Mouse (Mus musculus) heart, embryonic 14.5 days (tissue): ENCODE results near the gene Dpf1. TPM values are rescaled to one million over a fixed set of nuclear protein-coding genes. Genes with fewer than 3 reads are reported as not detected.
A peak's percentile ranks its signal among the peaks of the same experiment; 100 is the strongest.

Experiments
- ATAC-seq: fragments of 200-750 bp; cut with Nextera tagmentation; 2 replicates; pipeline ENCODE4 v1.8.0; 2017; ENCODE audit warnings: low read depth, moderate TSS enrichment; ENCODE audit not compliant: insufficient number of reproducible peaks, insufficient read depth, low FRiP score
- H3K27ac ChIP-seq, 2 experiments: fragments of 200-500 bp in 1 of 2; fragments of 300-500 bp in 1 of 2; sonication (generic) in 1 of 2; replicated peaks in 1 of 2; 2 replicates each; pipeline ENCODE4 v1.5.1; 2012 to 2014; ENCODE audit warnings: low read depth in 2 of 2, low read length in 2 of 2, control low read depth in 1 of 2, mild to moderate bottlenecking in 1 of 2, mixed read lengths in 1 of 2; ENCODE audit not compliant: control insufficient read depth in 1 of 2, insufficient read depth in 1 of 2
- H3K27me3 ChIP-seq: fragments of 300-500 bp; sonication (generic); 2 replicates; pipeline ENCODE4 v1.6.1; 2014; ENCODE audit warnings: mild to moderate bottlenecking, low read length, control low read depth; ENCODE audit not compliant: control insufficient read depth, insufficient read depth
- H3K36me3 ChIP-seq: fragments of 300-500 bp; sonication (generic); 2 replicates; pipeline ENCODE4 v1.6.1; 2014; ENCODE audit warnings: mild to moderate bottlenecking, control low read depth, low read length, mixed read lengths; ENCODE audit not compliant: control insufficient read depth, insufficient read depth
- H3K4me1 ChIP-seq, 2 experiments: fragments of 200-500 bp in 1 of 2; fragments of 300-500 bp in 1 of 2; sonication (generic) in 1 of 2; 2 replicates each; pipeline ENCODE4 v1.6.1; 2012 to 2014; ENCODE audit warnings: low read length in 2 of 2, control low read depth in 1 of 2, mixed read lengths in 1 of 2; ENCODE audit not compliant: control insufficient read depth in 2 of 2, insufficient read depth in 2 of 2
- H3K4me2 ChIP-seq: fragments of 300-500 bp; sonication (generic); 2 replicates; pipeline ENCODE4 v1.6.1; 2014; ENCODE audit warnings: mild to moderate bottlenecking, low read length
- H3K4me3 ChIP-seq, 2 experiments: fragments of 200-500 bp in 1 of 2; fragments of 300-500 bp in 1 of 2; sonication (generic) in 1 of 2; 2 replicates each; pipeline ENCODE4 v1.5.1; 2012 to 2014; ENCODE audit warnings: low read length in 2 of 2, mild to moderate bottlenecking in 2 of 2, control low read depth in 1 of 2, low read depth in 1 of 2, moderate library complexity in 1 of 2; ENCODE audit not compliant: control insufficient read depth in 1 of 2, insufficient read depth in 1 of 2
- H3K9ac ChIP-seq: fragments of 300-500 bp; sonication (generic); 2 replicates; pipeline ENCODE4 v1.6.1; 2014; ENCODE audit warnings: mild to moderate bottlenecking, low read length
- H3K9me3 ChIP-seq: fragments of 300-500 bp; sonication (generic); 2 replicates; pipeline ENCODE4 v1.6.1; 2016; ENCODE audit warnings: low read length, control low read depth; ENCODE audit not compliant: control insufficient read depth
- WGBS: fragments of 180-500 bp; shearing (Covaris S2); extraction: QIAGEN DNeasy Blood & Tissue Kit; methylation state at CpG from one replicate; pipeline ENCODE4 v1.1.7; 2014; 5-methylcytosine and 5-hydroxymethylcytosine counted together
- polyA plus RNA-seq: library from polyadenylated mRNA; unstranded; fragments of >200 nt; fragmentation: Nextera tagmentation; extraction: Ambion mirVana; gene quantifications from 2 replicates; pipeline ENCODE4 v1.2.1, GENCODE M21; 2014

Dpf1 gene
- polyA plus RNA-seq, 1 experiment from 2014 or later = 1.5 TPM

- WGBS = 65% methylated on average over 13 of the region's 13 CpGs
- Histone ChIP-seq H3K27me3 (peaks cover 13% of the 10 kb centered on the region), H3K4me2 (no peak overlapping the region), H3K4me3 (no peak overlapping the region), H3K36me3 (no peaks in the 10 kb centered on the region), H3K9ac (no peak overlapping the region), H3K9me3 (no peaks in the 10 kb centered on the region), H3K4me1 (peaks cover 14 to 18% of the 10 kb centered on the region in 2 experiments; a peak in 3 of 4 replicates), H3K27ac (no peak overlapping the region)
- ATAC-seq = no peak
These were observed 9.5 kb upstream of the Dpf1 start for GRCm38 (mm10) chr7:29294111-29294761.

GRCm38 (mm10) chr7:29295861-29296647, 7.7 kb upstream of the Dpf1 start:
- H3K9me3 ChIP-seq = no peaks in the 10 kb centered on the region
- H3K4me2 ChIP-seq = no peak overlapping the region
- no peak overlapping the region for H3K9ac ChIP-seq
- H3K4me3 ChIP-seq = no peak overlapping the region
- 76% methylated on average over 23 of the region's 24 CpGs for WGBS
- H3K27me3 ChIP-seq = peaks cover 11% of the 10 kb centered on the region; the same call in 1 of the 2 replicates
- no peak overlapping the region for H3K27ac ChIP-seq
- no peaks in the 10 kb centered on the region for H3K36me3 ChIP-seq
- ATAC-seq = no peak
- H3K4me1 ChIP-seq = peaks cover 10 to 15% of the 10 kb centered on the region in 2 experiments; a peak in 3 of 4 replicates

GRCm38 (mm10) chr7:29296998-29297397, 6.8 kb upstream of the Dpf1 start:
- Histone ChIP-seq H3K4me2 (peak overlapping the region; percentile 27; the same call in 1 of the 2 replicates), H3K27ac (no peak overlapping the region), H3K36me3 (no peaks in the 10 kb centered on the region), H3K4me1 (peaks cover 5 to 12% of the 10 kb centered on the region in 2 experiments; a peak in 2 of 4 replicates), H3K4me3 (no peak overlapping the region), H3K9me3 (no peaks in the 10 kb centered on the region), H3K27me3 (peaks cover 17% of the 10 kb centered on the region; the same call in 1 of the 2 replicates), H3K9ac (no peak overlapping the region)
- 15% methylated on average over 10 of the region's 10 CpGs for WGBS
- ATAC-seq = no peak

GRCm38 (mm10) chr7:29301127-29301566, 2.6 kb upstream of the Dpf1 start:
- Histone ChIP-seq H3K9me3 (peaks cover 5% of the 10 kb centered on the region), H3K4me2 (no peak overlapping the region), H3K4me3 (no peak overlapping the region), H3K4me1 (peaks cover 5 to 15% of the 10 kb centered on the region in 2 experiments; a peak in 1 of 4 replicates), H3K27ac (no peak overlapping the region), H3K27me3 (peaks cover 54% of the 10 kb centered on the region), H3K9ac (no peak overlapping the region), H3K36me3 (no peaks in the 10 kb centered on the region)
- under 1% methylated on average over 7 of the region's 7 CpGs for WGBS
- ATAC-seq = no peak

DNA sequence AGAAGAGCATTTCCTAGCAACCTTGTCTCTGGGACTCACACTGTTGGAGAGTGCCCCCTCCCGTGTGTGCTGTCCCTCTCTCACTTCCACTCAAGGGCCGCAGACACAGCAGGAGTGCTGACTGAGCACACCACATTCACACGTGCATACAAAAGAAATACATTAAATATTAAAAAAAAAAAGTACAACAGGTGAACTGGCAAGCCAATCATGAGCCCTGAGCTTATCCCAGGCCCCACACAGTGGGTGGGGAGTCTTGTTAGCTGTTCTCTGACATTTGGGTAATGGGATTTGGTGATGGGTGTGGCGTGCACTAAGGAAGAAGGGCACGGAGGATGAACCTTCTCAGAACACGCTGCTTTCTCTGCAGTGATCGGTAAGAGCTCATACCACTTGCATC, 1.1 kb upstream of the Dpf1 start:
- WGBS = 58% methylated on average over 7 of the region's 7 CpGs
- Histone ChIP-seq H3K4me3 (no peak overlapping the region), H3K4me2 (no peak overlapping the region), H3K9ac (no peak overlapping the region), H3K36me3 (no peaks in the 10 kb centered on the region), H3K4me1 (peaks cover 10 to 18% of the 10 kb centered on the region in 2 experiments; a peak in 2 of 4 replicates), H3K9me3 (peaks cover 5% of the 10 kb centered on the region), H3K27me3 (peaks cover 60% of the 10 kb centered on the region), H3K27ac (no peak overlapping the region)
- no peak for ATAC-seq

DNA sequence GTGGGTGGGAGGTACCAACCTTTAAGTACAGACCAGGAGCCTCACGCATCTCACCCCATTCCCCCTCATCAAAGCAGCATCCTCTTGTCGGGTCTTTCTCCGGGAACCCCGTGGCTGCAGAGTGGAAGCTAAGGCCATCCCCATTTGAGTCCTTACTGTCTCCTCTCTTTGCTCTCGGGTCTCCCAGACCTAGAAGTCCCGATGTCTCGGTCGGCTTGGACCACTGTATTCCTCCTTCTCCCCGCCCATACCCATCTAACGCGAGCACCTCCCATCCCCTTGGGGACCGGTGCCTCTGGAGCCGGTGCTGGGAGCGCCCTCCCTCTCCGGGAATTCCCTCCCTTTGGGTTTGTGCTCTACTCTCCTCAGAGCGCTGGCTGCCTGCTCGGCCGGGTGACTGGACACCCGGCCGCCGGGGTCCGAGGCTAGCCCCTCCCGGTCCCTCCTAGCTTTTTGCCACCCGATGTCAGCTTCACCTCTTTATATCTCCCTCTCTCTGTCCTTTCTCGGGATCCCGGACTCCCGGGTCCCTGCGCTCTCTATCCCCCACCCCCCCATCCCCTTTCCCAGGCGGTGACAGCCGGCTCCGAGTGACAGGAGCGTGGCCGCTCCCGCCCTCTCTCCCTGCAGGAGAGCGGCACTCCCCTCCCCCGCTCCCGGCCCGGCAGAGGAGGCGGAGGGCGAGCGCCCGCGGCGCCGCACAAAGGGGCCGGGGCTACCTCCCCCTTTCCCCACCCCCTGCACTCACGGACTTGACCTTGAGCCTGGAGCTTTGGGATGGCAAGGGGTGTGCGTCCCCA, 912 bp downstream of the Dpf1 start:
- Histone ChIP-seq H3K36me3 (no peaks in the 10 kb centered on the region), H3K9ac (peak overlapping the region; percentile 44), H3K4me1 (peaks cover 12 to 29% of the 10 kb centered on the region in 2 experiments; a peak in 3 of 4 replicates), H3K4me3 (peak overlapping the region; percentile 47 to 48), H3K9me3 (peaks cover 5% of the 10 kb centered on the region), H3K27ac (no peak overlapping the region), H3K4me2 (peak overlapping the region; percentile 83), H3K27me3 (peaks cover 75% of the 10 kb centered on the region)
- no peak for ATAC-seq
- under 1% methylated on average over 47 of the region's 48 CpGs for WGBS
